Mouse (Mus musculus) monocyte, adult 59 days (primary cell): ENCODE data around the gene Lpar1. TPM values are rescaled to one million over a fixed set of nuclear protein-coding genes. Genes with fewer than 3 reads are reported as not detected.

Experiments
- total RNA-seq, 2 experiments: library from RNA; stranded (reverse); gene quantifications; one replicate each; pipeline ENCODE4 v1.2.4; 2023

The Lpar1 gene
- total RNA-seq = under 1 TPM; 0.30 to 0.42 TPM

GRCm38 (mm10) chr4:58553631-58554358 is at the start of gene Lpar1:
TSS of gene Lpar1 (minus strand) at chr4:58553898.

Other genes with a start within 250 kb of the Lpar1 start
- gene Olfr267, start 233.8 kb upstream of the Lpar1 start, total RNA-seq = not detected